Mouse (Mus musculus): ENCODE results near the gene Flg. TPM values are rescaled to one million over a fixed set of nuclear protein-coding genes. Genes with fewer than 3 reads are reported as not detected.

Gene Flg
- polyA plus RNA-seq (2014; fragmentation: Illumina TruSeq; extraction: RNeasy Lipid Tissue Mini Kit (QIAGEN cat#74804); ENCODE audit: low read depth, low replicate concordance): not detected

DNA sequence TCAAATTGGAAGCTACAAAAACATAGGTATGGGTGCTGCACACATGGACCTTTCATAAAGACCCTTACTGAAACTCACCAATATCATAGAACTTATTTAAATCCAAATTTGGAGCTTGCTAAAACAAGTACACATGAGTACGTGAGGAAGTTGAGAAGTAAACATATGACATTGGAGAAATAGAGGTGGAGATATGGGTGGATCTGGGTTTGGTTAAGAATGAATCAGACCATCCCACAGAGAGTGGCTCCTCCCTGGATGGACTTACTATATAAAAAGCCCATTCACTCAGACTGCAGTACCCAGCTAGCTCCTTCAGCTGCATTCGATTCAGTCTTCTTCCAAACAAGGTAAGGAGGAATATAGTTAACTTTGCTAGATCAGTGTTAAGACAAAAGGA, at the start of gene Flg:
Flg (plus strand) TSS at position 301 of the 400 bp plus-strand sequence.

DNA sequence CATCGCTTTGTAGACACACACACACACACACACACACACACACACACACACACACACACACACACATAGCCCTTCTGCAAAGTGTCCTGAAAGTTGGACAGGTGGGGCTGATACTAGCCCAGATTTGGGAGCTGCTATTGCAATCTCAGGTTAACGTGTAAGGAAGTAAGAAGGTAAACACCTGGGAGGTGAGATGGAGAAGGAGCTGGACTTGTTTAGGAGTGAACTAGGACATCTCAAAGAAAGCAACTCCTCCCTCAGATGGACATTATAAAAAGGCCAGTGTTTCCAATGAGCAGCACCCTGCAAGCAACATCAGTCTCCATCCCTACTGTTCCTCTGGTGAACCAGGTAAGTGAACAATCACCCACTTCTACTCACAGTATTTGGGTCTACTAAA, 46.1 kb downstream of the Flg start, which contains the start of gene Hrnr:
Hrnr (plus strand) TSS at position 301 of the 400 bp plus-strand sequence.

Other genes with a start within 250 kb of the Flg start
- not detected for gene Gm4858, start 204.7 kb upstream of the Flg start, polyA plus RNA-seq (2014; fragmentation: Illumina TruSeq; extraction: RNeasy Lipid Tissue Mini Kit (QIAGEN cat#74804); ENCODE audit: low read depth, low replicate concordance)
- not detected for gene Crnn, start 128.7 kb upstream of the Flg start, polyA plus RNA-seq (2014; fragmentation: Illumina TruSeq; extraction: RNeasy Lipid Tissue Mini Kit (QIAGEN cat#74804); ENCODE audit: low read depth, low replicate concordance)
- not detected for gene Flg2, start 76.2 kb upstream of the Flg start, polyA plus RNA-seq (2014; fragmentation: Illumina TruSeq; extraction: RNeasy Lipid Tissue Mini Kit (QIAGEN cat#74804); ENCODE audit: low read depth, low replicate concordance)
- not detected for gene Hrnr, start 46.2 kb downstream of the Flg start, polyA plus RNA-seq (2014; fragmentation: Illumina TruSeq; extraction: RNeasy Lipid Tissue Mini Kit (QIAGEN cat#74804); ENCODE audit: low read depth, low replicate concordance)
- gene Rptn, start 120.2 kb downstream of the Flg start, polyA plus RNA-seq (2014; fragmentation: Illumina TruSeq; extraction: RNeasy Lipid Tissue Mini Kit (QIAGEN cat#74804); ENCODE audit: low read depth, low replicate concordance): not detected
- 0.58 TPM for gene Tchh, start 168.8 kb downstream of the Flg start, polyA plus RNA-seq (2014; fragmentation: Illumina TruSeq; extraction: RNeasy Lipid Tissue Mini Kit (QIAGEN cat#74804); ENCODE audit: low read depth, low replicate concordance)
- 0.82 TPM for gene Tchhl1, start 195.2 kb downstream of the Flg start, polyA plus RNA-seq (2014; fragmentation: Illumina TruSeq; extraction: RNeasy Lipid Tissue Mini Kit (QIAGEN cat#74804); ENCODE audit: low read depth, low replicate concordance)
- gene S100a11, start 247.0 kb downstream of the Flg start, polyA plus RNA-seq (2014; fragmentation: Illumina TruSeq; extraction: RNeasy Lipid Tissue Mini Kit (QIAGEN cat#74804); ENCODE audit: low read depth, low replicate concordance): 253 TPM

Measured in adrenal gland, adult 10 weeks (tissue).